Mouse (Mus musculus) heart, adult 2 months (tissue): ENCODE results near the gene Slc16a2.

Experiments used
- CTCF ChIP-seq: fragments of 200-600 bp; IDR thresholded peaks from 2 replicates; pipeline ENCODE4 v1.8.1; 2022; ENCODE audit warnings: antibody characterized with exemption, mild to moderate bottlenecking, moderate library complexity
- EP300 ChIP-seq: fragments of 200-500 bp; IDR thresholded peaks from 2 replicates; pipeline ENCODE4 v1.6.1; 2011; ENCODE audit warnings: low read depth, low read length, control low read depth; ENCODE audit not compliant: insufficient read depth
- POLR2A ChIP-seq: fragments of 200-500 bp; IDR thresholded peaks from 2 replicates; pipeline ENCODE4 v1.6.1; 2011; ENCODE audit warnings: mild to moderate bottlenecking, low read depth, low read length, control low read depth; ENCODE audit not compliant: insufficient read depth

GRCm38 (mm10) chrX:103653021-103653420 is 168.8 kb downstream of the Slc16a2 start:
- TF ChIP-seq CTCF (no peak), POLR2A (no peak), EP300 (no peak)
